Mouse (Mus musculus): ENCODE results near the gene Fam222a. TPM values are rescaled to one million over a fixed set of nuclear protein-coding genes. Genes with fewer than 3 reads are reported as not detected.
A peak's percentile ranks its signal among the peaks of the same experiment; 100 is the strongest.

Gene Fam222a
- total RNA-seq, 2 experiments from 2014 or later: 0.22 to 0.28 TPM

DNA sequence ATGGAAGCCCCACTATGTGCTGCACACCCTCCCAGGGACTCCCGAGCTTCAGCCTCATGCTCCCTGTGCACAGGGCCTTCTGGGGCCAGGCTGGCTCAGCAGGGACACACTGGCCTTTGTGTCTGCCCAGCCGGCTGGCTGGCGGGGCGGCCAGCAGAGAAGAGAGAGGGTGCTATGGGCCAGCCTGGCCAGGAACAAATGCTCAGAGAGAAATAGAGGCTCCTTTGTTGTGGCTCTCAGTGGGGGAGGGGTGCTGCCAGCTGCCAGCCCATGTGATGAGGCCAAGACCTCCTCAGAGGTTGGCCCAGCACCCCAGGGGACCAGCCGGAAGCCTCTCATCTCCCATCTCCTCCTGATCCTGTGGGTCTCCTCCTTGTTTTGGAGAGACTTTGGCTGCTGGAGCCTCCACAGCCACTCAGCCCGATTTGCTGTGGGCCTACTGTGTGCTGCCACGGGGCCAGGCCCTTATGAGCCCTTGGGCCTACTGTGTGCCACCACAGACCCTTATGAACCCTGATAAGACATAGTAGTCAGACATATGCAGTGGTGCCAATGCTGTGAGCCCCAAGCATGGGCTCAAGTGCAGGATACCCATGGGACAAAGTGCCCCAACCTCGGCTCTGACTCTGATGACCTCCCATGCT, 12.0 kb downstream of the Fam222a start:
- DNase-seq: no peak
- intact Hi-C loops (cut with DNase I): no loop called here

- peak in 1 of 2 experiments; percentile 21 for DNase-seq
- intact Hi-C loops (cut with DNase I): no loop called here
These were observed 13.7 kb downstream of the Fam222a start for GRCm38 (mm10) chr5:114581486-114581885.

GRCm38 (mm10) chr5:114583046-114583445, 15.2 kb downstream of the Fam222a start:
- intact Hi-C loops (cut with DNase I): no loop called here

DNA sequence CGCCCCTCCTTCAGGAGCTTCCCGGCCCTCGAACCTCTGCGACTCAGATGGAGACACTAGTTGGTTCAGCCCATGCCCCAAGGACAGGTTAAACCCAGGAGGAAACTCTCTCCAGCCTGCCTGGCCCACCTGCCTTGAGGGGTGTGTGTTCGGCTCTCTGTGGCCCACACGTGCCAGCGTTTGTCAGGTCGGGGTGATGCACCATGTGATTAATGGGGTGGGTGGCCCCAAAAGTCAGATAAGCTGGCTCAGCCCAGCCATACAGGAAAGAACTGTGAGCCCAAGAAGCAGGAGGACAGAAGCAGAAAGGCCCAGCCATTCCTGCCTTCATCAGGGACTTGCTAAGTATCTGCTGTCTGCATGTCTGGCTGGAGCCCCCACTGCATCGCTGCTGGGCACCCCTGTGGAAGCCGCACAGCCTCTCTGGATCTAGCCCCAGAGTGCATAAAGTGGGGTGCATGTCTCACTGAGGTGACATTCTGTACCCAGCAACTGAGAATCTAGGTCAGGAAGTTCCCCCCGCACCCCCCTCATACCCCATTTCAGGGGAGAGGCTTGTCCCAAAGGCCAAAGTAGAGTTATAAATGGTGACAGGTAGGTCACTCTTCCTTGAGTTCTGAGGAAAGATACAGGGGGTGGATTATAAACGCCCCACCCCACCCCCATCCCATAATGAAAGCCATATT, 15.8 kb downstream of the Fam222a start:
- intact Hi-C loops (cut with DNase I): no loop called here
- no peak for DNase-seq

More at GRCm38 (mm10) chr5:114583046-114583445, 15.2 kb downstream of the Fam222a start:
- no peak for DNase-seq

DNA sequence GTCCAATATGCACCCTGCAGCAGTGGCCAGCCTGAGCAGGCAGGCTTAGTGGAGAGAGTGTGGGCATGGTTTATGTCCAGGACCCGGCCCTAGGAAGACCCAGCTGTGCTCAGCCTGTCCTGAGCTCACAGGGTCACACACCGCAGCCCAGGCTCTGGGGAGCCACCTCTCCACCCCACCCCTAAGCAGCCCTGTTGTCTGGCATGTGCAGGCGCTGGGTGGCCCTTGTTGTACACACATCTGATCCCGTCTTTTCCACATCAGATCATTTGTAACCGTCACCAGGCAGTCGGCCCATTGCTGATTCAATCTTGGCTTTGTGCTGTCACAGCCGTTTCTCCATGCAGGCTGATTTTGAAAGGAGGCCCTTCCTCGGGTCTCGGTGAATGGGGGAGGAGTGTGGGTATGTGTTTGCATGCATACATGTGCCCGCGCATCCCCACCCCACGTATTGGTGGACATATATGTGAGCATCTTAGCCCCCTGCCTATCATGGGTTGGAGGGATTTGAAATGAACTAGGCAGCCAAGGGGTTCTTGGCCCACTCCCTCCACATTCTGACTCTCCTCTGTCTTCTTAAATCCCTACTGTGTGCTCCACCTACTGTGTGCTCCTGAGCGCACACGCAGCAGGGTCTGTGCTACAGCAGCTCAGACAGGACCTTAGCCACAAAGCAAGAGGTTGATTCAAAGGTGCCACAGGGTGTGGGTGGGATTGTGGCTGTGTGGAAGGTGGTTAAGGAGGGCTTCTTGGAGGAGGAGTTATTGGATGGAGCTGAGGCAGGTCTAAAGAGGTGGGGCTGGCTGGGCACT, 16.7 kb downstream of the Fam222a start:
- peak in 1 of 2 experiments; percentile 20 for DNase-seq
- intact Hi-C loops (cut with DNase I): no loop called here

DNA sequence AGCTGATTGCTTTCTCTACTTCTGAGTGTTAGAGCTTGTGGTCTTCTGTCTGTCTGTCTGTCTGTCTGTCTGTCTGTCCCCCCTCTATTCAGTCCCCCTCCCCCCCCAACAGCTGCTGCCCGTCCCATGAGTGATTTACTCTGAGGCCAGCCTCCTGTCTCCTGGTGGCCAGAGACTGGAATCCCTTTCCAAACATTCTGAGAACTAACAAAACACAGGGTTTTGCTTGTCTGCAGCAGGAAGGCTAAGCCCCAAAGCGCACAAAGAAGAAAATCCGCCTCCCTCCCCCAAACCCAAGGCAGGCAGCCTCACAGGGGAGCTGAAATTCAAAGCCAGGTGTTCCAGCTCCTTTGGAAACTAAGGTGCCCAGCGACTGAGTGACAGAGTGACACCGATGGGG, 17.9 kb downstream of the Fam222a start:
- no peak for DNase-seq

DNA sequence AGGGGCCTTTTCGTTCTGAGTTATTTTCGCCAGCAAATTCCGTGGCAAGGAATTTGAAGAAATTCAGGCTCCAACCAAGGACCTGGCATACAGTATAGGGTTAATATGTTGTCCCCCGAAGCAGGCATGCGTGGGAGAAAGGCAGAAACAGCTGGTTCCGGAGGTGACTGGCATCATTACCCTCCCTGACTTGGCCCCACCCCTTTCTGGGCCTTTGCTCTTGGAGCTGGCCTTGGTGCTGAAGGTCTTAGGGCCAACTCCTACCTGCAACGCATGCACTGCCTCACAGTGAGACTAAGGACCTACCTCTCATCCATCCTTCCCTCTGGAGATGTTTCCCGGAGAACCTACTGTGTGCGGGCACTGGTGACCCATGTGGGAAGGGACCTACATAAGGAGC, 20.1 kb downstream of the Fam222a start:
- intact Hi-C loops (cut with DNase I): no loop called here
- DNase-seq: peak in 1 of 2 experiments; percentile 33

More for the DNA sequence above, 17.9 kb downstream of the Fam222a start:
- intact Hi-C loops (cut with DNase I): no loop called here

DNA sequence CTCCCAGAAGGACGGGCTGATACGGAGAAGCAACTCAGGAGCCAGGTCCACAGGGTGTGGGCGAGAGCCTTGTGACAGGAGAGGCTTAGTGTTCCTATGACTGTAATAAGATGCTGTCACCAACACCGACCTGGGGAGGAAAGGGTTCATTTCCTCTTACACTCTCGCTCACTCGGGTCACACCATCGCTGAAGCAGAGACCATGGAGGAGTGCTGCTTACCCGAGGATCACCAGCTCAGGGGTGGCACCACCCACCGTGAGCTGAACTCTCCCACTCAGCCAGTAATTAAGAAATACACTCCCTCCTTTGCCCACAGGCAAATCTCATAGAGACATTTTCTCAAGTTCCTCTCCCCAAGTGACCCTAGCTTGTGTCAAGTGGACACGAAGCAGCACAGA, 20.6 kb downstream of the Fam222a start:
- DNase-seq: no peak
- intact Hi-C loops (cut with DNase I): no loop called here

DNA sequence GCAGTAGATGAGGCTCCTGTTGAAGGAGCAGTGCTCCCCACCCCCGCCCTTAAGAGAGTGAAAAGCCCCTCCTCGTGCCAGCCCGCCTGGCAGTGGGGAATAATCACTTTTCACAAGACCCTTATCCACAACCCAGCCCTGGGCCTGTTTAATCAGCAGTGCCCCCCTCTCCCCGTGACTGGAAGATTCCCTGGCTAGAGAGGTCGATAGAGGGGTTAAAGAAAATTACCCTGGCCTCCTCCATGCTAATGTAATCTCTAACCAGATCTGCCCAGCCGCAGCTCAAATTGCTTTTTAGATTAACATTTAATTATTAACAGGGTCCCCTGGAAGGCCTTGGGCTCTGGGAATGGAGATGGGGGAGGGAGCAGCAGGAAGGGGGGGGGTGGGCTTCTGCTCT, 21.2 kb downstream of the Fam222a start:
- DNase-seq: no peak

GRCm38 (mm10) chr5:114589454-114589853, 21.6 kb downstream of the Fam222a start:
- intact Hi-C loops (cut with DNase I): no loop called here
- no peak for DNase-seq

More for the DNA sequence above, 21.2 kb downstream of the Fam222a start:
- intact Hi-C loops (cut with DNase I): no loop called here

- intact Hi-C loops (cut with DNase I): no loop called here
- no peak for DNase-seq
These were observed 22.5 kb downstream of the Fam222a start for GRCm38 (mm10) chr5:114590043-114590913.

DNA sequence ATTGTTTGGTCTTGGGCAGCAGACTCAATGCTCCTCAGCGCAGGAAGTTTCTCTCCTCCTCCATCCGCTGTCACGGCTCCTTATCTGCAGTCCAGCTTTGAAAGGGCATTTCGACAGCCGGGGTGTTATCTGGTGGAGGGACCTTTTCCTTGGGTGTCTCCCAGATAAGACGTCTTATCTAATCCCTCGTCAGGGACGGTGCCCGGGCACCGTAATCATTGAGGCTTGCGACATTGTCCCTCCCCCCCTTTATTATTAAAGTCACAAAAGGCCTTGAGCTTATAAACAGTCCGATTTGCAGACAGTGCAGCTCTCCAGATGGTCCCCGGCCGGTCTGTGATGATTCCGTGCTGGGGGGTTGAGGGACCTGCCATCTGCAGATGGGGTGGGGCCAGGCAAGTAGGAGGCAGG, 23.3 kb downstream of the Fam222a start:
- no peak for DNase-seq
- intact Hi-C loops (cut with DNase I): no loop called here

DNA sequence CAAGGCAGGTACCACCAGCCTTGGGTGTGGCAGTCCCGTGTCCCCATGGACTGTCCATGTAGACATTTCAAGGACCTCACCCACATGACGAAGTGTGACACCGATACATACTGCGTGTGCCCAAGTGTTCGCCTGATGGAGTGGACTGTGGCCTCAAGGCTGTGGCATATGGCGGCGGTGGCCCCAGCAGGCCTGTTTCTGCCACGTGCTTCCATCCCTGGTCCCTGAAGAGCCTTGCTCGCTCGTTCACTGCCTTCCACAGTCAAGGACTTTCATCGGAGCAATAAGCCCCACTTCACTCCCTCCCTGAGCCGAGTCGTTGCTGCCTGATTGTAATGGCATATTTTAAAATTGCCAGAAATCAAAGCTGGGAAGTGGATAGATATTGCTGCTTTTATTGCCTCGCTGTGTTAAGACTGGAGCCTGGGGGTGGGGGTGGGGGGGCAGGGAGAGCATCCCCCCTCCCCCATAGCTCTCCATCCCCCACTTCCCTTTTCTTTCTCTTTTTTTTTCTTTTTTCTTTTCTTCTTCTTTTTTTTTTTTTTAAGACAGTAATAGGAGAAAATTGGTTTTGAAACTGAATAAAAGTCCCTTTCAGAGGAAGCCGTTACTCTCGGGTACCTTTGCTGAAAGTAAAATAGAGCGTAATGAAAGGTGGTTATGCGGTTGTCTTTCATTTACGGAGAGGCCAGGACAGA, 24.8 kb downstream of the Fam222a start:
- intact Hi-C loops (cut with DNase I): no loop called here
- no peak for DNase-seq

DNA sequence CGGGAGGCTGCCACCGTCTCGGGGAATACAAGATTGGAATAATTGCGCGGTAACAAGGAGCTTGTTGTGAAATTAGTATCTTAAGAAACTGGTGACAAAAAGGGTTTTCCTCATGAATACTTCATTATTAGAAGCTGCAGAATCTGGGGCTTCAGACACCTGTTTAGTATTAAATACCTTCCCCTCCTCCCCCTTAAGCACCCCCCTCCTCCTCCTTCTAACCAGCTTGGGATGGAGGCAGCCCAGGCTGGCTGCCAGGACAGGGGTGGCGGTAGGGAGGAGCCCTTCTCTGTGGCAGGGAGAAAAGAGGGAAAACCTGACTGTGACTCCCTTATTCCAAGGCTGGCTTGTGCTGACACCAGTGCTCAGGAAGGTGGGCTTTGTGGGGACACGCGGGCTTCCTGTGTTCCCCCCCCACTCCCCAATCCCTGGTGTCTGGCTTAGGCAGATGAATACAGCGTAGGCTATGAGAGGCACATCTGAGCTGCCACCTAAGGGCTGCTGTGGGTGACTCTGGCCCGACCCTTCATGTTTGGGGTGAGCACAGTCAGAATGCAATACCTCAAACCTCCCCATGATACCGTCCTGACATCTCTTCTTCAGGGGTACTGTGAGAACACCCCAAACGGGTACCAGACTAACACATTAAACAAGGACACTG, 25.5 kb downstream of the Fam222a start:
- intact Hi-C loops (cut with DNase I): no loop called here
- no peak for DNase-seq

DNA sequence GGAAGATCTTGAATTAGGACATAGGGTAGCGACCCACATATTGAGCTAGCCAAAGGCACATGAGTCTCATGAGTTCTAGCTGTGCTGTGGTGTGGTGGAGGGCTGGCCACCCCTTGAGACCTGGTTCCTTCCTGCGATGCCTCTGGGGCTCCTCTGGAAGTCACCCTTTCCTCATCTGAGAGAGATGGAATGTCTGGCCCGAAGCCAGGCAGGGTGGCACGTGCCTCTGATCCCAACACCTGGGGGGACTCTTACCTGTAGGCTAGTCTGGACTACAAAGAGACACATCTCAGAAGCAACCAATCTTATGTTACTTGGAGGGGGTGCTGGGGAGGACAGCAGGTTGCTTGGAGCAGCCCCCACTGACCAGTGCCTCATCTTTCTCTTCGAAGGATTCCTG, 26.1 kb downstream of the Fam222a start:
- intact Hi-C loops (cut with DNase I): no loop called here
- DNase-seq: no peak

DNA sequence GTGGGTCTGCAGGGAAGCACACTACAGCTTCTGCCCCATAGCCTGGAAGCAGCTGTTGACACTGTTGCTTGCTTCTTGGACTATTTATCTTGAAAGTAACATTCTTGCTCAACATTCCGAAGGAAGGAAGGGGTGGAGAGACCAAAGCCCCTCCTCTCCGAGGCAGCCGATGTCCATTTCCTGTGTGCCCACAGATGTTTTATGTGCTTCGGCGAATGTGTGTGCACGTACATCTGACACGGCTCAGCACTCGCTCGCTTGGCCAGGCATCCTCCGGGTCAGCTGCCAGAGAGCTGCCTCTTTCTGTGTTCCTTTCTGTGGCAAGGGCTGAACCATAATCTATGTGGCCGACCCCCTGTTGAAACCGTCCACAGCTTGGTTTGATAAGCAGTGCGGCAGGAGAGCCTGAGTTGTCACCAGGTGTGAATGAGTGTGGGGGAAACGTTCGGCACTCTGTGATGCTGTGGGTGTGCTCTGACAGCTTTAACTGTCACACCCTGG, 27.0 kb downstream of the Fam222a start:
- intact Hi-C loops (cut with DNase I): no loop called here
- DNase-seq: no peak

DNA sequence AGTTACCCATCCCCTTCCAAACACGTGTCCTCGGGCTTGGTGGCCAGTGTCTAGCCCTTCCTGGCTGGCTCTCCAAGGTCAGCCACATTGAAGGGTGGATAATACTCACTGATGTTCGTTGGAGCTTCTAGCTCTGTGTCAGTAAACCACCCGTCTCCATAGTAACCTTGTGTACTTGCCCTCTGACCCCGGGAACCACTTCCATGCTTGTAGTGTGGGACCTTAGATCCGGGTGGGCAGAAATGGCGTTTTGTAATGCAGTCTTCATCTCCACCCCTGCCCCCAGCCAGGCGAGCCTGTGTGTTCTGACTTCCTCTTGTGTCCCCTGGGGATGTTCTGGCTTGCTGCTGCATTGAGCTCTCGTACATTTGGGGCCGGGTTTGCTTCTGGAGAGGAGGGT, 28.8 kb downstream of the Fam222a start:
- intact Hi-C loops (cut with DNase I): no loop called here
- no peak for DNase-seq

- DNase-seq: no peak
- intact Hi-C loops (cut with DNase I): no loop called here
These were observed 29.4 kb downstream of the Fam222a start for GRCm38 (mm10) chr5:114597222-114597621.

DNA sequence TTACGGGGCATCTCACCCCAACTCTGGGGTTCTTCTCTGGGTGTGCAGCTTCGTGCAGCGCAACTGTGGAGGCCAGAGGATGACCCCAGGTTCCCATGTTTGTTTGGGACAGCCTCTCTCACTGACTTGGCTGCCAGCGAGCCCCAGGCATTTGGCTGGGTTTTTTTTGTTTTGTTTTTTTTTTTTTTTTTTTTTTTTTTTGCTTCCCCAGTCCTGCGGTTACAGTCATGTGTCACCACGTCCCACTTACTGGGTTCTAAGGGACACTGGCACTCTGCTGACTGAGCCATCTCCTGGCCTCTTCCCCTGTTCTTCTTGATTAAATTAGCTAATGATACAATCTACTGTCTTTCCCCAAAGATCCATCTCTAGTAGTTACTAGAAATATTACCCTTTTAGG, 29.8 kb downstream of the Fam222a start:
- intact Hi-C loops (cut with DNase I): no loop called here

More for the DNA sequence above, 29.8 kb downstream of the Fam222a start:
- DNase-seq: no peak

Data from gastrocnemius, postnatal 36 days (tissue).